Mouse (Mus musculus): Measurements from ENCODE around the gene Snapin. TPM values are rescaled to one million over a fixed set of nuclear protein-coding genes. Genes with fewer than 3 reads are reported as not detected.

Snapin gene
- polyA plus RNA-seq, 1 experiment from 2014 or later: 75.3 TPM

DNA sequence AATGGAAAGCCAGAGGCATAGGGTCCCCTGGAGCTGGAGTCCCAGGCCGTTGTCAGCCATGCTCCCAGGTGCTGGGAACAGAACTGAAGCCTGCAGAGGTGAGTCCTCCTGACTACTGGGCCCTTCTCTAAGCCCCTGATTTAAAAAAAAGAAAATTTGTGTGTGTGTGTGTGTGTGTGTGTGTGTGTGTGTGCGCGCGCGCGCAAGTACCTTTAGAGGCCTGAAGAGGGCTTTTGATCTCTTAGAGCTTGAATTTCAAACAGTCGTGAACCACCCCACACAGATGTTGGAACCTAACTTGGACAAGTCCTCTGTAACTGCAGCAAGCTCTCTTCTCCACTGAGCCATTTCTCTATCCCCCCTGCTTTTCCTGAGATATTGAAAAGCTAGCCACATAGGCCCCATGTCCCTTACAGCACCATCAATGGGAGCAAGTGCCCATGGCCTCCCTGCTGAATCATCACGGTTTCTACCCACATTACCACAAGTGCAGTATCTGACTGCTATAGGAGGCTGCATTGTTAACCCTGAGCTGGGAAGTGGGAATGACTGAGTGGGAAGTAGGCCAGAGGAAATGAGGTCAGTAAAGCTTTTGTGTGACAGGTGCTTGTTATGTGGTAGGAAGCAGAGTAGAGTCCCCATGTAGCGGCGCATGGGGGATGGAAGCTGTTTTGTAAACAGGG lies 23.1 kb downstream of the Snapin start:
- 88% methylated on average over 10 of the region's 10 CpGs for WGBS
- peaks cover 17% of the 10 kb centered on the region for H3K4me1 ChIP-seq (replicated peaks)
- ATAC-seq (ENCODE audit: insufficient number of reproducible peaks, low FRiP score): no peak
- H3K4me2 ChIP-seq: no peak overlapping the region
- no peaks in the 10 kb centered on the region for H3K36me3 ChIP-seq
- no peaks in the 10 kb centered on the region for H3K9me3 ChIP-seq (replicated peaks)
- H3K4me3 ChIP-seq: no peak overlapping the region
- H3K27ac ChIP-seq (ENCODE audit: poor library complexity, severe bottlenecking): no peak overlapping the region
- H3K9ac ChIP-seq: no peak overlapping the region
- peaks cover 37% of the 10 kb centered on the region for H3K27me3 ChIP-seq (replicated peaks)

DNA sequence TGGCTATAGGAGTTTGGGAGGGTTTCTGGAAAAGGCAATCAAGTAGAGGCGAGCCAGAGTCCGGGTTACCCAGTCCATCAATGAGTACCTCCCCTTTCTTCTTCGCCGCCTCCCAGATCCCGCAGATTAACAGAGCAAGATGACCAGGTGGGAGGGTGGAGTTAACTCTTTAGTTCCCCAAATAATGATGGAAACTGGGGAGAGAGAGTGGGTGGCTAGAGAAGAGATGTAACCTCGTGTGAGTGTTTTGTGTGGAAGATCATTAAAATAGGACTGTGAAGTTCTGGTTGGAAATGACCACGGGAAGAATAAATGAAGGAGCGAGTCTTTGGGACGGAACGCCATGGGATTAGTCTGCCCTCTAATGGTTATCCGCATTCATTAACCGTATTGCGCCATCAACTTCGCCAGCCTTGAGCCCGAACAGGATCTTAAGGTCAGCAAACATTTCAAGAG lies 24.5 kb downstream of the Snapin start:
- Histone ChIP-seq H3K9ac (peak overlapping the region; percentile 73), H3K27ac (ENCODE audit: poor library complexity, severe bottlenecking) (no peak overlapping the region), H3K4me1 (replicated peaks) (peaks cover 23% of the 10 kb centered on the region), H3K9me3 (replicated peaks) (no peaks in the 10 kb centered on the region), H3K27me3 (replicated peaks) (peaks cover 39% of the 10 kb centered on the region), H3K4me3 (peak overlapping the region; percentile 50), H3K4me2 (peak overlapping the region; percentile 95), H3K36me3 (no peaks in the 10 kb centered on the region)
- peak; percentile 20; the same call in 1 of the 2 replicates for ATAC-seq (ENCODE audit: insufficient number of reproducible peaks, low FRiP score)
- WGBS: 1% methylated on average over 15 of the region's 15 CpGs

DNA sequence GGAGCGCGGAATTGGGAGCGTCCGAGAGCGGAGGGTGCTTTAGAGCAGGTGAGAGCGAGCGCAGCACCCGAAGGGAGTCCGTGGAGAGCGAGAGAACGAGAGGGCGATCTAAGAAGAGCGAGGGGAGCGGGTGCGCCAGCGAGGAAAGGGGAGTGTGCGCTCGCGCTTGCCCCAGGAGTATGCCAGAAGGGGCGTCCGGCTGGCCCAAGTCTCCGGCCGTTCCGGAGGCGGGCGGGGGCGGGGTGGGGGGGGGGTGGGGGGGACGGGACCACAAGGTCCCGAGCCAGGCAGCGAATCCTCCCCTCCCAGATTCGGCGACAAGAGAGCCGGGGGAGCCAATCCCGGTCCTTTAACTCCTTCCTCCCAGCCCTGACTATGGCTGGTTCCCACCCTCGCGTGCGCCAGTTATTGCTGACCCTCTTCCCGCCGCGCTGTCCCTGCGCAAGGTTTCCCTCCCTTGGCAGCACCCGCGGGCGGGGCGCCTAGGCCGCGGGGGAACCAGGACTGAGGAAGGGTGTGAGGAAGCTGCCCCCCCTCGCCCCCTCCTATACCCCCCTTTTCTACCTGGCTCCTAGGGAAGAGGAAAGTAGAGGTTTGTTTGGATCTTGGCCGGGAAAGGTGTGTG lies 25.0 kb downstream of the Snapin start, which contains the start of gene Npr1:
Npr1 (minus strand) TSS at position 181 of the 625 bp plus-strand sequence.
- Histone ChIP-seq H3K9ac (peak within 1 kb of the TSS; percentile 73), H3K4me1 (replicated peaks) (peaks cover 23% of the 10 kb centered on the region), H3K4me2 (peak within 1 kb of the TSS; percentile 95), H3K4me3 (peak within 1 kb of the TSS; percentile 50), H3K9me3 (replicated peaks) (no peaks in the 10 kb centered on the region), H3K36me3 (no peaks in the 10 kb centered on the region), H3K27me3 (replicated peaks) (peaks cover 44% of the 10 kb centered on the region), H3K27ac (ENCODE audit: poor library complexity, severe bottlenecking) (no peak within 1 kb of the TSS; the same call in 1 of the 2 replicates)
- ATAC-seq (ENCODE audit: insufficient number of reproducible peaks, low FRiP score): peak; percentile 57
- WGBS: under 1% methylated on average over 29 of the region's 49 CpGs

DNA sequence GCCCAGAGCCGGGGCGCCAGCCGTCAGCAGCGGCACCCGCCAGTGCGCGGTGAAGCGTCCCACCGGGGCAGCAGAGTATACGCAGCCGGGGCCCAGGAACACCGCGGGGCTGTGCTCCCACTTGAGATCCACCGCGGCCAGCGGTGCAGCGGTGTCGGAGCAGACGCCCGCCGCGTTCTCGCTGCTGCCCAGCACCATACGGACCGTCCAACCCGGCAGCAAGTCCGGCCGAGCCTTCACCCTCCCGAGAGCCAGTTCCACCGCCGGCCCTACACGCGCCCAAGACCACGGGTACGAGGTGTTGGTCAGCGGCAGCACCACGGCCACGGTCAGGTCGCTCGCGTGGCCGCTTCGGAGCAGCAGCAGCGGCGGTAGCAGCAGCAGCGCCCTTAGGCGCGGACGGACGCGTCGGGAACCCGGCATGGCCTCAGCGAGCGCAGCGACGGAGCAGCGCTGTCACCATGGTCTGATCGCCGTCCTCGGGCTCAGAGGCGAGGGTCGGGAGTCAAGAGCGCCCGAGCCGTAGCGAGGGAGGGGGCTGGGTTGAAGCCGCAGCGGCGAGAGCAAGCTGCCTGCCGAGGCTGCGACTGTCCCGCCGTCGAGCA lies 25.6 kb downstream of the Snapin start:
- peaks cover 23% of the 10 kb centered on the region for H3K4me1 ChIP-seq (replicated peaks)
- WGBS: 1% methylated on average over 75 of the region's 75 CpGs
- H3K4me3 ChIP-seq: peak overlapping the region; percentile 50
- no peaks in the 10 kb centered on the region for H3K9me3 ChIP-seq (replicated peaks)
- H3K4me2 ChIP-seq: peak overlapping the region; percentile 95
- H3K27ac ChIP-seq (ENCODE audit: poor library complexity, severe bottlenecking): no peak overlapping the region; the same call in 1 of the 2 replicates
- H3K9ac ChIP-seq: peak overlapping the region; percentile 73
- peak; percentile 12 for ATAC-seq (ENCODE audit: insufficient number of reproducible peaks, low FRiP score)
- peaks cover 48% of the 10 kb centered on the region for H3K27me3 ChIP-seq (replicated peaks)
- H3K36me3 ChIP-seq: no peaks in the 10 kb centered on the region

DNA sequence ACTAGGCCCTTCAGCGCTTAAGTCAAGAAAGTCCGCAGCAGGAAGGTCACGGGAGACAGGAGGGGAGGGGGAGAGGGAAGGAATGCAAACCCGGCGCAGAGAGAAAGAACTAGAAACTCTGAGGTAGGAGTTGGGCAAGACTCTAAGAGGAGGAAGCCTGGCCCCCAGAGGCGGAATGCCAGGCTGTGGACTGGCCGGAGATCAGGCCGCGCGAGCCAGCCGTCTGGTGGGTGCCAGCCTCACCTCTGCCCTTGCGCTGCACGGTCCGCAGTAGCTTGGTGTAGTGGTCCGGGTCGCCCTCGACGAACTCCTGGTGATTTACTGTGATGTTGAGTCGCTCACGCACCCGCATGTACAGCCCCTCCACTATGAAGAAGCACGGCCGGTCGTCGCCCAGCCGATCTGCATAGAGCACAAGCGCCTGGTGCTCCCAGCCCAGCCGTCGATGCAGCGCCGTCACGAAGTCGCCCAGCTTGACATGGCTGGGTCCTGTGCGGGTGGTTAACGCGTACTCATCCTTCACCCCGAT lies 26.2 kb downstream of the Snapin start:
- Histone ChIP-seq H3K36me3 (no peaks in the 10 kb centered on the region), H3K4me2 (peak overlapping the region; percentile 95), H3K27me3 (replicated peaks) (peaks cover 48% of the 10 kb centered on the region), H3K27ac (ENCODE audit: poor library complexity, severe bottlenecking) (no peak overlapping the region; the same call in 1 of the 2 replicates), H3K9ac (peak overlapping the region; percentile 73), H3K4me1 (replicated peaks) (peaks cover 23% of the 10 kb centered on the region), H3K9me3 (replicated peaks) (no peaks in the 10 kb centered on the region), H3K4me3 (peak overlapping the region; percentile 50)
- 11% methylated on average over 37 of the region's 37 CpGs for WGBS
- ATAC-seq (ENCODE audit: insufficient number of reproducible peaks, low FRiP score): peak; percentile 23

DNA sequence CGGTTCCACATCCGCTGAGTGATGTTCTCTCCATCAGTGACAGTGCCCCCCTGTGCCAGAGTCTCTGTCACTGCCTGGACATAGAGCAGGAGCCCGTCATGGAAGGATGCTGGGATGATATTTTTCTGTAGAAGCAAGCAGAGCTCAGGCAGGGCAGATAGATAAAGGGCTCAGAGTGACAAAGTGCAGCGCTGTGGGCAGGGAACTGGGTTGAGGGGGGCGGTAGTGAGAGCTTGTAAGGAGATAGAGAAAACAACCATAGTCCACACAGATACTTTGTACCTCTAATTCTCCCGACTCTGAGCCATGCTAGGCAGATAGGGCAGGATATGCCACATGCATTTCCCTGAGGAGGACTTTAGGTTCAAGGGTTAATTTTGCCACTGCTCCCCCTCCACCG lies 28.3 kb downstream of the Snapin start:
- 0 out of 2 replicates have a peak overlapping the region, but pooled peaks have one; percentile 1 for H3K4me3 ChIP-seq

DNA sequence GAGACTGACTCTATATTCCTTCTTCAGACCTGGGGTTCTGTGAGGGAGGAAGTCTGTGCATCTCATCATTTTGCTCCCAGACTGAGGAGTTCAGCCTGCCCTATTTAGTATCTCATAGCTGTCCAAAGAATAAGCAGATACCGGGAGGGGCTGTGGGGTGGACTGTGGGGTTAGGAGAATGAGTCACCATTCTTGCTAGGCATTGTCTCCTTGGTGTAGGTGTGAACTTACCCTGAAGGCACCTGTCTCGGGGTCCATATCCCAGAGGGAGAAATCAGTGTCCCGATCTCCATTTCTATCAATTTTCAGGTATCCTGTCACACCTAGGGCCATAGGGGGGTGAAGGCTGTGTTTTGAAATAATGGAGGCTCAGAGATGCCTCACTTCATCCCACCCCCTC lies 28.9 kb downstream of the Snapin start:
- Histone ChIP-seq H3K9me3 (replicated peaks) (no peaks in the 10 kb centered on the region), H3K36me3 (no peaks in the 10 kb centered on the region), H3K27me3 (replicated peaks) (peaks cover 38% of the 10 kb centered on the region), H3K4me2 (no peak overlapping the region), H3K4me3 (no peak overlapping the region), H3K9ac (no peak overlapping the region), H3K4me1 (replicated peaks) (peaks cover 23% of the 10 kb centered on the region), H3K27ac (ENCODE audit: poor library complexity, severe bottlenecking) (no peak overlapping the region)
- ATAC-seq (ENCODE audit: insufficient number of reproducible peaks, low FRiP score): no peak
- 84% methylated on average over 3 of the region's 3 CpGs for WGBS

More for the DNA sequence above, 28.3 kb downstream of the Snapin start:
- Histone ChIP-seq H3K9ac (no peak overlapping the region), H3K36me3 (no peaks in the 10 kb centered on the region), H3K9me3 (replicated peaks) (no peaks in the 10 kb centered on the region), H3K27me3 (replicated peaks) (peaks cover 38% of the 10 kb centered on the region), H3K27ac (ENCODE audit: poor library complexity, severe bottlenecking) (no peak overlapping the region), H3K4me1 (replicated peaks) (peaks cover 23% of the 10 kb centered on the region), H3K4me2 (peak overlapping the region; percentile 95)
- ATAC-seq (ENCODE audit: insufficient number of reproducible peaks, low FRiP score): no peak
- 12% methylated on average over 7 of the region's 7 CpGs for WGBS

DNA sequence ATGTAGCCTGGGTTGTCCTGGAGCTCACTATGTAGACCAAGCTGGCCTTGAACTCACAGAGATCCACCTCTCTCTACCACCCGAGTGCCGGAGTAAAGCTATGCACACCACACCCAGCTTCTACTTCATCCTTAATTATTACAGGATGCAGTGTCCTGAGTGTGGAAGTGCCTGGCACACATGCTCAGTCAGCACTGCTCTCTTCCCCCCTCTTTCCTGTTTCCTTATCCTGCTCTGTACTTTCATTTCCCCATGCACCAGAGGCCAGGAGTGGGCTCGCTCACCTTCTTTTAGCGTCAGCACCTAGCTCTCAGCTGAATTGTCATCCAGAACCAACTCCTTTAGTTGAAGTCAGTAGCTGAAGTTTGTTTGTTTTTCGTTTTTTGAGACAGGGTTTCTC lies 30.5 kb downstream of the Snapin start:
- Histone ChIP-seq H3K4me3 (no peak overlapping the region), H3K27me3 (replicated peaks) (peaks cover 31% of the 10 kb centered on the region), H3K4me1 (replicated peaks) (peaks cover 14% of the 10 kb centered on the region), H3K9ac (no peak overlapping the region), H3K4me2 (no peak overlapping the region), H3K9me3 (replicated peaks) (no peaks in the 10 kb centered on the region), H3K27ac (ENCODE audit: poor library complexity, severe bottlenecking) (no peak overlapping the region), H3K36me3 (no peaks in the 10 kb centered on the region)
- ATAC-seq (ENCODE audit: insufficient number of reproducible peaks, low FRiP score): no peak
- WGBS: 65% methylated on average over 5 of the region's 5 CpGs

DNA sequence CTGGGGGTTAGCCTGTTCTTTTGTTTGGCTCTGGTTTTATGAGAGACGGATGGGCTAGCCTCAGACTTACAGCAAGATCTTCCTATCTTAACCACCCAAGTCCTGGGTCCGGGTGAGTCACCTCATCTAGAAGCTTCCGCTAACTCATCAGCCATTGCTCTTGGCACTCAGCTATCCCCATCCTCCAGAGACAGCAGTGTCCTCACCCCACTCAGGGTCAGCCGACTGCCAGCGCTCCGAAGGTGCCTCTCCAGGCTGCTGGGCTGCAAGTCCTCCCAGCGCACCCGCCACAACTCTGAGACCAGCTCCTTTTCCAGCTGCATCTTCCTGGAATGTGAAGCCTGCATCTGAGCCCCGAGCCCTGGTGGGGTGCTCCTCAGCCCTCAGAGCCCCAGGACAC lies 31.1 kb downstream of the Snapin start:
- no peaks in the 10 kb centered on the region for H3K36me3 ChIP-seq
- ATAC-seq (ENCODE audit: insufficient number of reproducible peaks, low FRiP score): no peak
- no peaks in the 10 kb centered on the region for H3K9me3 ChIP-seq (replicated peaks)
- WGBS: 80% methylated on average over 9 of the region's 9 CpGs
- no peak overlapping the region for H3K9ac ChIP-seq
- no peak overlapping the region for H3K27ac ChIP-seq (ENCODE audit: poor library complexity, severe bottlenecking)
- H3K4me3 ChIP-seq: no peak overlapping the region
- H3K4me1 ChIP-seq (replicated peaks): peaks cover 10% of the 10 kb centered on the region
- H3K4me2 ChIP-seq: no peak overlapping the region
- peaks cover 25% of the 10 kb centered on the region for H3K27me3 ChIP-seq (replicated peaks)

DNA sequence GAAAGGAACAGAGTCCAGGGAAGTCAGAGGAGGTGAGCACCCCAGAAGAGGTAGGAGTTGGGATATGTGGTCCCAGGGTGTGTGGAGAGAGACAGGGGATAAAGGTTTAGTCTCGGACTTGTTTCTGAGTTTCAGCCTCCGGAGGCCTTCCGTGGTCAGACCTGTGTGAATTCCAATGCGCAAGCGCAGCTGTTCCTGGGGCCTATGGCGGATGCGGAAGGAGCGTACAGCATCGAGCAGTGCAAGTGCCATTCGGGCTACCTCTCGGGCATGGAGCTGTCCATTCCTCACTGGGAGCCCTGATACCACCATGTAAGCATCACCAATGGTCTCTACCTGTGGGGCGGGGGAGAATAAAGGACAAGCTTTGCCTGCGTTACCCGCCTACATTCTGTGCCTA lies 35.9 kb downstream of the Snapin start:
- no peaks in the 10 kb centered on the region for H3K36me3 ChIP-seq
- H3K27me3 ChIP-seq (replicated peaks): no peaks in the 10 kb centered on the region
- WGBS: 85% methylated on average over 14 of the region's 14 CpGs
- no peak overlapping the region for H3K4me3 ChIP-seq
- no peak overlapping the region for H3K9ac ChIP-seq
- H3K4me2 ChIP-seq: no peak overlapping the region
- H3K4me1 ChIP-seq (replicated peaks): peaks cover 14% of the 10 kb centered on the region
- no peaks in the 10 kb centered on the region for H3K9me3 ChIP-seq (replicated peaks)
- no peak for ATAC-seq (ENCODE audit: insufficient number of reproducible peaks, low FRiP score)
- H3K27ac ChIP-seq (ENCODE audit: poor library complexity, severe bottlenecking): no peak overlapping the region

All from heart, embryonic 12.5 days (tissue).